Mouse (Mus musculus) liver, embryonic 16.5 days (tissue): ENCODE data around the gene Wbp11. TPM values are rescaled to one million over a fixed set of nuclear protein-coding genes. Genes with fewer than 3 reads are reported as not detected.

Experiments
- microRNA-seq: library from miRNA; unstranded; fragments of <30 nt; microRNA quantifications from one replicate; pipeline ENCODE4, GENCODE M21; 2016
- polyA plus RNA-seq: library from polyadenylated mRNA; unstranded; fragments of >200 nt; fragmentation: Nextera tagmentation; extraction: Ambion mirVana; gene quantifications from 2 replicates; pipeline ENCODE4 v1.2.1, GENCODE M21; 2015

Wbp11 gene
- polyA plus RNA-seq, 1 experiment from 2014 or later: 47.3 TPM

Small RNAs within 50 kb of the gene (microRNA-seq; reads per million reads assigned to microRNA genes)
- not detected for gene Gm44364

Other genes starting within 250 kb of the Wbp11 start
- 14.2 and 15.9 TPM in 2 replicates for gene Plbd1, start 166.3 kb downstream of the Wbp11 start, polyA plus RNA-seq
- 0.30 and 0.60 TPM in 2 replicates for gene Gucy2c, start 46.5 kb downstream of the Wbp11 start, polyA plus RNA-seq
- 1.2 and 1.7 TPM in 2 replicates for gene Hist4h4, start 23.8 kb downstream of the Wbp11 start, polyA plus RNA-seq
- gene H2afj, start 20.0 kb downstream of the Wbp11 start, polyA plus RNA-seq: 126 and 138 TPM in 2 replicates
- 0.59 and 0.98 TPM in 2 replicates for gene BC049715, start 607 bp downstream of the Wbp11 start, polyA plus RNA-seq
- gene Smco3, start 7.2 kb upstream of the Wbp11 start, polyA plus RNA-seq: not detected in 2 replicates
- gene Art4, start 29.5 kb upstream of the Wbp11 start, polyA plus RNA-seq: 28.1 and 28.3 TPM in 2 replicates
- 3.3 and 4.8 TPM in 2 replicates for gene Mgp, start 47.6 kb upstream of the Wbp11 start, polyA plus RNA-seq
- 0.44 and 0.71 TPM in 2 replicates for gene Erp27, start 93.9 kb upstream of the Wbp11 start, polyA plus RNA-seq
- gene Pde6h, start 95.6 kb upstream of the Wbp11 start, polyA plus RNA-seq: not detected in 2 replicates
- gene Arhgdib, start 113.7 kb upstream of the Wbp11 start, polyA plus RNA-seq: 153 and 164 TPM in 2 replicates